Mouse (Mus musculus) splenic B cell, adult 2 months (primary cell): ENCODE results near the gene Tsga10.

Experiments
- DNase-seq: peaks from one replicate; pipeline ENCODE4 v3.0.0-alpha.2; 2011; ENCODE audit warnings: low read depth, low spot score
- H3K27me3 ChIP-seq: 2 replicates; pipeline ENCODE4 v1.6.1; 2012; ENCODE audit warnings: mild to moderate bottlenecking, low read length, moderate library complexity, mixed read lengths; ENCODE audit not compliant: control insufficient read depth, poor library complexity, insufficient read depth, severe bottlenecking
- H3K36me3 ChIP-seq: 2 replicates; pipeline ENCODE4 v1.6.1; 2012; ENCODE audit warnings: mild to moderate bottlenecking, low read length, moderate library complexity, mixed read lengths; ENCODE audit not compliant: control insufficient read depth, poor library complexity, insufficient read depth, severe bottlenecking

The Tsga10 gene

DNA sequence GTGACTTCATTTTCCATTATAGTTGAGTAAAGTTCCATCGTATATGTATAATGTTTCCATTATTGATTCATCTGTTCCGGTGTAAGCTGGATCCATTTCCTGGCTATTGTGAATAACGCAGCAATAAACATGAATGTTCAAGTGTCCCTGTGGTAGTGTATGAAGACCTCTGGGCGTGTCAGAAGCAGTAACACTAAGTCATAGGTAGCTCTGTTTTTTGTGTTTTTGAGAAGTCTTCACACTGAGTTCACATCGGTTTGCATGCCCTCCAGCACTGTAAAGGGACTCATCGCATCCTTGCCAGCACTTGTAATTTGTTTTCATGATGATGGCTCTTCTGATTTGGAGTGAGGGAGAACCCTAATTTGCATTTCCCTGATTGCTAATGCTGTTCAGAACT lies at the start of gene Tsga10:
Gene Tsga10 (minus strand): TSS at position 144 of the 400 bp plus-strand sequence.
- no peak for DNase-seq
- no peaks in the 10 kb centered on the region for H3K27me3 ChIP-seq
- H3K36me3 ChIP-seq = no peaks in the 10 kb centered on the region; the same call in 1 of the 2 replicates

DNA sequence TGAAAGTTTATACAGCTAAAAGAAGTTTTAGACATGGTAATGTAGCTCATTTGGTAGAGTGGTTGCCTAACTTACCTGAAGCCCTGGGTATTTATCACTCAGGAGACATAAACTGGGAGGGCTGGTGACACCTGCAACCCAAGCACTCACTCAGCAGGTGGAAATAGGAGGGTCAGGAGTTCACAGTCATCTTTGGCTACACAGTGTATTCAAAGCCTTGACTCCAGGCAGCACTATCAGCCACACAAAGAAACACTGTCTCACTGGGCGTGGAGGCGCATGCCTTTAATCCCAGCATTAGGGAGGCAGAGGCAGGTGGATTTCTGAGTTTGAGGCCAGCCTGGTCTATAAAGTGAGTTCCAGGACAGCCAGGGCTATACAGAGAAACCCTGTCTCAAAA lies 46.5 kb upstream of the Tsga10 start:
- no peaks in the 10 kb centered on the region for H3K36me3 ChIP-seq
- no peak for DNase-seq
- no peaks in the 10 kb centered on the region for H3K27me3 ChIP-seq

GRCm38 (mm10) chr1:37903178-37903577 lies 36.9 kb upstream of the Tsga10 start:
- peak; percentile 36 for DNase-seq
- no peaks in the 10 kb centered on the region for H3K27me3 ChIP-seq
- peaks cover 7% of the 10 kb centered on the region for H3K36me3 ChIP-seq

DNA sequence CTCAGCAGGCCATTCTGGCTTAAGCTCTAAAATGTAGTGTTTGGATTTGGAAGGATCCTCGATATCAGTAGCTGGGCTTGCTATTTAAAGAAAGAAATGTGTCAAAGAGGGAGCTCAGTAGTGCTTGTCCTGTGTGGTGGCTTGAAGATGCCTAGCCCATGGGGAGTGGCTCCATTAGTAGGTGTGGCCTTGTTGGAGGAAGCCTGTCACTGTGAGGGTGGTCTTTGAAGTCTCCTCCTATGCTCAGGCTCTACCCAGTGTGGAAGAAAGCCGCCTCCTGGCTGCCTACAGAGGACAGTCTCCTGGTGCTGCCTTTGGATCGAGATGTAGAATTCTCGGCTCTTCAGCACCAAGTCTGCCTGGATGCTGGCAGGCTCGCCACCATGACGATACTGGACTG lies 34.1 kb upstream of the Tsga10 start:
- Histone ChIP-seq H3K27me3 (no peaks in the 10 kb centered on the region), H3K36me3 (peaks cover 12% of the 10 kb centered on the region)
- DNase-seq = no peak

DNA sequence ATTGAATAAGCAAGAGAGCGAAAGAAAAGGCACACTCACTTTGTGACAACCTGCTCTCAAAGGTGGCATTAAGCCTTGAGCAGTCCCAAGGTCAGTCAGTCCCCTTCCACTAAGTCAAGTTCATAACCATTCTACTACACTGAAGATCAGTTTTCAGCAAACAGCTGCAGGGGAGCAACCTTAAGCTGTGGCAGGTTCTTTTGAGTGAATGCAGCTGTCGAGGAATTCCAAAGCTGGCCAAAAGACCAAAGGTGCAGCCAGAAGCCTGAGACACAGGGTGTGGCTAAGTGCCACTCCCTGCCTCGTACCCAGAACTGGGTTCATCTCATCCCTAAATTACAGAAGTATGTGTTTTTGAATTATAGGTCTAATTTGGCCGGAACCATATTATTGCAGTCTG lies 33.6 kb upstream of the Tsga10 start:
- no peak for DNase-seq
- no peaks in the 10 kb centered on the region for H3K27me3 ChIP-seq
- peaks cover 12% of the 10 kb centered on the region for H3K36me3 ChIP-seq

DNA sequence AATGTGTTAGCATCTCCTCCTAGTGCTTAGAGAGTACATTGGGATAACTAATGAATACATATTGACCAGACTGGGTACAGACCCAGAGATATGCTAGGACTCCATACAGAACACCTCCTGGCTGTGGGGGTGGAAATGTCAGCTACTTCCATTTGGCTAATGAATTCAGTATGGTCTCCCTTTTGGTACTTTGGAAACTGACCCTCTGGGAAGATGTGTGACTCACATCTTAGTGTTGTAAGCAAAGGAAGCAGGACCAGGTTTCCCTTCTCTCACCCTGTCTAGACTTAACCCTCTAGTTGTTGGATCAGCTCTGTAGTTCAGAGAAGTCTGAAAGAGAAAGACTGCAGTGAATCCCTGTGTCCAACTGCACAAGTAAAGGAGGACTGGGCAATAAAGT lies 28.4 kb upstream of the Tsga10 start:
- DNase-seq = no peak
- no peaks in the 10 kb centered on the region for H3K27me3 ChIP-seq

DNA sequence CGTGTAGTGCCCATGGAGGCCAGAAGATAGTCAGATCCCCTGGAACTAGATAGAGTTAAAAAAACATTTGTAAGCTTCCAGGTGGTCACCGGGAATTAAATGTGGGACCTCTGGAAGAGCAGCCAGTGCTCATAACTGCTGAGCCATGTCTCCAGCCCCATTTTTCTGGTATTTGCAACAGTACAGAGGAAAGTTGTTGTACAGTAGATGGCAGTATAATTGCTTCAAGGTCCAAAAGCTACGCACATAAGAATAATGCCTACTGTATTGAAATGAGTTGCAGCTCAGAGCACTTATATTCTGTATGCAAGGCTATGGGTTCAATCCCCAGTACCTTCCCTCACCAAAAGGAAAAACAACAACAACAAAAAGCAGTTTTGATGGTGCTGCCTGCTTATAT lies 25.2 kb upstream of the Tsga10 start:
- peak; percentile 47 for DNase-seq
- Histone ChIP-seq H3K27me3 (no peaks in the 10 kb centered on the region), H3K36me3 (peaks cover 2% of the 10 kb centered on the region)

More for the DNA sequence above, 28.4 kb upstream of the Tsga10 start:
- peaks cover 12% of the 10 kb centered on the region for H3K36me3 ChIP-seq

DNA sequence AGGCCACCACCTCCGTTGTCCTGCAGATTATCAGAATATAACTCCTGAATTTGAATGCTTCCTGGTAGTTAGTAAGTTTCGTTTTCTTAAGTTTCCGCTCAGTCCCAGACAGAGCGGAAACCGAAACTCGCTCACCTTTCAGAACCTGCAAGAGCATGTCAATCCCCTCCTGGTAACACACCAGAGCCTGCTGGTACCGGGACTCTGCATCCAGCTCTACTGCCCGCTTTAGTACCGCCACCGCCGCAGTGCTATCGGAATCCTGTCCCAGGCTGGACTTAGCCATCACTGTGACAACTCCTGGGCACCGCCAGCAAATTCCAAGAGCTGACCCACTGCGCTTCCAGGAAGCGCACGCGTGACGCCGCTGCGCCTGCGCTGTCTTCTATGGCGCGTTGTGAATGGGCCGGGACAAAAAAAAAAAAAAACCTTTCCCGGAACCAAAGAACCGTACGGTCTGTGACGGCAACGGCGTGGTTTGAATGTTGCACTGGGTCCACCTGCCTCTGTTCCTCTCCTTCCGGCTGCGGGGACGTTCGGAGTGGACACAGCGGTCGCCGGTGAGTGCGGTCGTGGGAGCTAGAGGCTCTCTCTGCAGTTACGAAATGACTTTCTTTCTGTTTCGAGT lies 23.9 kb upstream of the Tsga10 start, which contains the start of the genes Mitd1 and Mrpl30:
Gene Mitd1 (minus strand): TSS at position 387 of the 628 bp plus-strand sequence.
Gene Mrpl30 (plus strand): TSS at position 453 of the 628 bp plus-strand sequence.
- peak; percentile 90 for DNase-seq
- Histone ChIP-seq H3K36me3 (peaks cover 2% of the 10 kb centered on the region), H3K27me3 (no peaks in the 10 kb centered on the region)

GRCm38 (mm10) chr1:37889206-37889605 lies 23.0 kb upstream of the Tsga10 start:
- Histone ChIP-seq H3K27me3 (no peaks in the 10 kb centered on the region), H3K36me3 (no peaks in the 10 kb centered on the region; the same call in 1 of the 2 replicates)
- no peak for DNase-seq

GRCm38 (mm10) chr1:37884451-37884850 lies 18.2 kb upstream of the Tsga10 start:
- H3K27me3 ChIP-seq = no peaks in the 10 kb centered on the region
- DNase-seq = peak; percentile 64
- peaks cover 6% of the 10 kb centered on the region for H3K36me3 ChIP-seq

DNA sequence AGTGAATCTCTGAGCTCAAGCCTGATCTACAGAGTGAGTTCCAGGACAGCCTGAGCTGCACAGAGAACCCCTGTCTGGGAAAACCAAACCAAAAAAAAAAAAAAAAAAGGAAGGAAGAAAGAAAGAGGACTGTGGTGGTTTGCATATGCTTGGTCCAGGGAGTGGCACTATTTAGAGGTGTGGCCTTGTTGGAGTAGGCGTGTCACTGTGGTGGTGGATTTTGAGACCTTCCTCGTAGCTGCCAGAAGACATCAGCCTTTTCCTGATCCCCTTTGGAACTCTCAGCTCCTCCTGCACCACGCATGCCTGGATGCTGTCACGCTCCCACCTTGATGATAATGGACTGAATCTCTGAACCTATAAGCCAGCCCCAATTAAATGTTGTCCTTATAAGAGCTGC lies 17.2 kb upstream of the Tsga10 start:
- H3K36me3 ChIP-seq = peaks cover 6% of the 10 kb centered on the region
- H3K27me3 ChIP-seq = no peaks in the 10 kb centered on the region
- no peak for DNase-seq

DNA sequence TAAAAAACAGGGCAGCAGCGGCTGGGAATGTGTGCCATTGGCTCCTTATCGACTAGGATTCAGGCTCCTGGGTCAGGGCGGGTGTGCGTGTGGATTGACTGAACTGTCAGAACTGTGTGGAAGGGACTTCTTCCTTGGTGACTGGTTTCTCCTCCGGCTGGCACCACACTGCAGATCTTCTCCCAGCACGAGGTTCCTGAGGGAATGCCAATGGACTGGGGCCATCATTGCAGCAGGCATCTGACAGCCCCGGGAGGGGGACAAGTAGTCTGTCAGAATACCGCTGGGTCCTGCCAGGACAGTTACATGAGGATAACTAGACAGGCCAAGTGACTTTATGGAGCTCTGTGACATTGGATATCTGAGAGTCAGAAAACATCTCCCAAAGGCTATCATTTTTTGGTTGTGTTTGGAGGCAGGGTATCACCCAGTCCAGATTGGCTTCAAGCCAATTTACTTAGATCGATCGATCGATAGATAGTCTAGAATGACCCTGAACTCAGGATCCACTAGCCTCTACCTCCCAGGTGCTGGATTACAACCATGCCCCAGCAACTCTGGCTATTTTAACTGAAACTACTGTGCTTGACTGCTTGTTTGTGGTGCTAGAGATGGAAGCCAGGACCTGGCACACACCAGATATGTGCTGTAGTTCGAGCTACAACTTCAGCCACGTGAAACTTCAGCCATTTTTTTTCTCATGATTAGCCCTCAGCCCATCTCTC lies 11.7 kb upstream of the Tsga10 start:
- Histone ChIP-seq H3K36me3 (peaks cover 6% of the 10 kb centered on the region), H3K27me3 (no peaks in the 10 kb centered on the region)
- no peak for DNase-seq

DNA sequence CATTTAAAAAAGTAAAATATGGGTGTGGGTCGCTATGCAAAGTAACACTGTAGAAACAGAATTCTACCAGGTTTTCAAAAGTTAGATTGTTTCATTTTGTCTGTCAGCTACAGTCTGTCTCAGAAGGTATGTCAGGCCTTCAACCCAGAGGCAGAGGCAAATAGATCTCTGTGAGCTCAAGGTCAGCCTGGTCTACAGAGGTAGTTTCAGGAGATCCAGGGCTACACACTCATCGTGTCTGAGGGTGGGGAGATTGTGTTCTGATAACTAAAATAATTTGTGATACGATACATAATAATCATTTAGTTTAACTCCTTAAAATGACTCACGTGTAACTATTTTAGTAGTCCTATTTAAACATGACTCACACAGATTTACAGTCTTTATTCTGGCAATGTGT lies 6.9 kb upstream of the Tsga10 start:
- no peaks in the 10 kb centered on the region for H3K27me3 ChIP-seq
- H3K36me3 ChIP-seq = peaks cover 3% of the 10 kb centered on the region
- no peak for DNase-seq

GRCm38 (mm10) chr1:37872131-37873067 lies 6.2 kb upstream of the Tsga10 start:
- H3K36me3 ChIP-seq = peaks cover 1% of the 10 kb centered on the region; the same call in 1 of the 2 replicates
- peak; percentile 88 for DNase-seq
- no peaks in the 10 kb centered on the region for H3K27me3 ChIP-seq
